Mouse (Mus musculus) adrenal gland, adult 18-20 months (tissue): Measurements from ENCODE around the gene Cpne5. TPM values are rescaled to one million over a fixed set of nuclear protein-coding genes. Genes with fewer than 3 reads are reported as not detected.

ENCODE experiments used
- DNase-seq, 2 experiments: peaks; one replicate each; pipeline ENCODE4 v3.0.0; 2021 to 2022; ENCODE audit warnings: low spot score in 2 of 2
- total RNA-seq, 2 experiments: library from RNA; stranded (reverse); gene quantifications; 1 replicate in 1 of 2; 2 replicates in 1 of 2; pipeline ENCODE4 v1.2.3; 2021

Gene Cpne5
- total RNA-seq, 2 experiments from 2014 or later: 0.33 to 0.35 TPM

DNA sequence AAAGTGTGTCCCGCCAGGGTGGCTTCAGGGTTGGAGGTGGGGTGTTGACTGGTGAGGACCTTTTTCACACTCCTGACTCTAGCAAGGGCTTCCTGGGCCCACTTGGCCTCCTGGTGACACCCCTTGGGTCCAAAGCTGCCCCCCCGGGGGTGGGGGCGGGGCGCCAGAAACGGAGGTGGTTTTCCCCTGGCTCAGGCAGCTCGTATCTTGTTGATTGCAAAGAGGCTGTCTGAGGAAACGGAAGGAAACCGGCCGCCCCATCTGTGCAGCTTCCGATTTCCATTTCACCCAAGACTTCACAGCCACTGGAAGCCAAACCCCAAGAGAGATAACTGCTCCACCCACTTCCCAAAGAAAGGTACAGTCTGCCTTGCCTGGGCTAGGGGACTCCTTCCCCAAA lies 65.9 kb downstream of the Cpne5 start:
- no peak for DNase-seq

DNA sequence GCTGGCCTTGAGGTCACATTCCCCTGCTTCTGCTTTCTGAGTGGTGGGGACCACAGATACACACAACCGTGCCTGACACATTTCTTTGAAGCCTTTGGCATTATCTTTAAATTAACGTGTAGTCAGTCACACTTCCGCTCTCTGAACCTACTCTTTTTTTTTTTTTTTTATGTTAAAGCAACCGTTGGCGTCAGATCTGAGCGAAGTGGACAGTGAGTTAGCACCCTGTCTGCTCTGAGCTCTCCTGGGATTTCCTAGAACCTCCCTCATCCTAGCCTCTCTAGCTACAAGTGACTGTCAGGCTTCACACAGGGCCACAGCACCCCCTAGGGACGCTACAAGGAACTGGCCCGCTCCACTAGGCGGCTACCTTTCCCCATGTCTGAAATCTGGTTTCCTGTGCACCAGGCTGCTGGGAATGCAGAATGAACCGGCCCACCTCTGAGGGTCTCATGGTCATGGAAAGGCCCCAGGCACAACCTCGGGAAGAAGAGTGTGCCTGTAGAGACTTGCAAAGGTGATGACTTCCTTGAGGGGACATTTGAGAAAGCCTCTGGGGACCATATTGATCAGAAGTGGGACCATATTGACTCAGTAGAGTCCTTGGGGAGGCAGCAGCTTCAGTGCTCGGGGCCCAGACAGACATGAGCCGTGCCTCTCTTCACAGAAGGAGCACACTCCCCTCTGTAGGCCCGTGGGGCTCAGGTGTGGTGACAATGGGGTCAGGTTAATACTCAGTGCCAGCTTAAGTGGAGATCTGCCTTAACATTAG lies 66.8 kb downstream of the Cpne5 start:
- peak; percentile 78 to 86 for DNase-seq

- DNase-seq: no peak
Observed at GRCm38 (mm10) chr17:29170431-29171000, 67.5 kb downstream of the Cpne5 start.

DNA sequence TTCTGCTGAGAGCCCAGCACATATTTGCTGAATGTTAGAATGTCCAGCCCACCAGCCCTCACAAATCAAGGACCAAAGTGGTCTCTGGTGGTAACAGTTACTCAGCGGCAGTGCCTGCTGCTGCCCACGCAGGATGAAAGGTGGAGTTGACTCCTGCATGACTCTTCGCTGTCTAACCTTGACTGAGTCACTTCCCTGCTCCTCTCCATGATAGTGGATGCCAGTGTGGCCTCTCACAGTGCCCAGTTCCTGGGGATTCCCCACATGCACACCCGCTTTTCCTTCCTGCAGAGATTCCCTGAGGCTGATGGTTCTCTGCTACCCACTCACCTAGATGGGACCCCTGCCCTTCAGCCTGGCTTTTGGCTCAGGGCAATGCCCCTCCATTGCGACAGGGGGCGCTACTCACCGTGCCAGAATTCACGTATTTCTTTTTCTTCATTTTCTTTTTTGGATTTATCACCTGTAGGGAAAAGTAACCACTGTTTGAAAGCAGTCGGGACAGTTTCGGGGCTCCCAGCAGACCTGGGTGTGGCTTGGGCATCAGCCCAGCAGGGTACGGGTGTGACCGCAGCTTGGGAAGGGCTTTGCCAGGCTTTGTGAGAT lies 68.9 kb downstream of the Cpne5 start:
- peak in 1 of 2 experiments; percentile 27 for DNase-seq

GRCm38 (mm10) chr17:29168438-29168837 lies 69.5 kb downstream of the Cpne5 start:
- DNase-seq: no peak

DNA sequence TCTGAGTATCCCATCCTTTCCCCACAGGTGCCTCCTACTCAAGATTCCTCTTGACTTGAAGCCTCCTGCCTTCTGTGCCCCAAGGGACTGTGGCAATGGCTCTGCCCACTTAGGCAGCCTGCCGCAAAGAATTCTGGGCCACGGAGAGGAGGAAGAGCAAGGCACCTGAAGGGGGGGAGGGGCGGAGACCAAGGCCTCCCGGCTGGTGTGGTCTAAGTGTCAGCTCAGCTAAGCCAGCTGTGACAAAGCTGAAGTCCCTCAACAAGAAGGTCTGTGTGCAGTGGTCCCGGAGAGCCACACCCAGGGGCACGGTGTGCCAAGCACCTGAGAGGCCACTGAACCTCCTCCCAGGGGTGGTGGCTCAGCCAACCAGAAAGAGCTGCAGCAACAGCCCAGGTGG lies 70.6 kb downstream of the Cpne5 start:
- DNase-seq: no peak

- no peak for DNase-seq
Observed at GRCm38 (mm10) chr17:29165967-29166578, 71.9 kb downstream of the Cpne5 start.

DNA sequence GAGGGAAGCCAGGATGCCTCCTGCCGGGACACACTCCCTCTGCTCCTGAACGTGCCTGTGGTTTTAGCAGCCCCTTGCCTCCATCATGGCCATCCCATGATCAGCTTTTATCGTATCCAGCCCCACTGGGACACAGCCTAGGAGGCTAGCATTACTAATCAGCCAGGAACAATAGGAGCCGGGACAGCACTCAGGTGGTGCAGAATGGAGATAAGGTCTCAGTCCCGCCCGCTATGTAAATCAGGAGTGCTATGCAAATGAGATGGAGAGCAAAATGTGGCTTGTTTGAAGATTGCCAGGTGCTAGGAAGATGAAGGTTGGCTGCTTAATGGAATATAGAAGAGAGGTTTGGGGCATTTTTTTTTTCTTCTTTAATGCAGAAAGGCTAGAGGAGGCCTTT lies 72.5 kb downstream of the Cpne5 start:
- DNase-seq: no peak

DNA sequence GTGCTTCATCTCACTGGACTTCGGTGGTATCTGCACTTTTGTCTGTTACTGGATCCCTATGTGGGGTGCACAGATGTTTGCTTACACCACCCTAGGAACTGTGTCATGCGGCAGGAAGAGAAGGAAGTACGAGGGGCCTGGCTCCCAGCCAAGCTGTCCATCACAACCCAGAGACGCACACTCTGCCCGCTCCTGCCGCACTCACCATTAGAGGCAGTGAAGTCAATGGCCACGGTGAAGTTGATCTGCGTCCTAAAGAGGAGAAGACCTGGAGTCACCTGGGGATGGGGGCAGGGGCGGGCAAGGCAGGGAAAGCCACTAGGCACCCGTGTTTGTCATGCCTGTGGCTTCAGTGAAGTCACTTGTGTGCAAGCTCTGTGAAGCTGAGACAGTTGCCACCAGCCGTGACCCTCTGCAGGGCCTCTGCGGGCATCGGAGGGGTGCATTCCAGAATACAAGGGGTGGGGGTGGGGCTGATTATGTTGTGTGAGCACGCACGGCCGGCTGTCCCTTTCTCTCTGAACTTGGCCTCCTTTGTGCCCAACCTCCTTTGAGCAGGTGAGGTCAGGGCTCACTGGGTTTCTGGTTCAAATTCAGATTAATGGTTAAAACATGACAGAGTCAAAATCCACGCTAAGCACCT lies 73.4 kb downstream of the Cpne5 start:
- no peak for DNase-seq

DNA sequence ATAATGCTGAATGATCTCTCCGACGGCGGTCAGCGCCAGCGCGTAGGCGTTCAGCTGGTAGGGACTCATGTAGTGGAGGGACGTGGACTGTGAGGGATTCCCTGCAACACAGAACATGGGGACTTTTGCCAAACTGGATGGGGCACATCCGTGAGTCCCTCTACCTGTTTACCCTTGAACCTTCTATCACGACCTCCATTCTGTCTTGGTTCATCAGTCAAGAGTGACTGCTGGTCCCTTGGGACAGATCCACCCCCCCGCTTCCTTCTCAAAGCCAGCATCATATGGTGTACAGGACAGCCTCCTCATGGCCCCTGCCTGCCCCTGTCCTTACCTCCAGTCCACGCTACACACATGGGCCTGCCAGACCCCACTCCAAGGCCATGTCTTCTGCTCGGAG lies 75.6 kb downstream of the Cpne5 start:
- no peak for DNase-seq

DNA sequence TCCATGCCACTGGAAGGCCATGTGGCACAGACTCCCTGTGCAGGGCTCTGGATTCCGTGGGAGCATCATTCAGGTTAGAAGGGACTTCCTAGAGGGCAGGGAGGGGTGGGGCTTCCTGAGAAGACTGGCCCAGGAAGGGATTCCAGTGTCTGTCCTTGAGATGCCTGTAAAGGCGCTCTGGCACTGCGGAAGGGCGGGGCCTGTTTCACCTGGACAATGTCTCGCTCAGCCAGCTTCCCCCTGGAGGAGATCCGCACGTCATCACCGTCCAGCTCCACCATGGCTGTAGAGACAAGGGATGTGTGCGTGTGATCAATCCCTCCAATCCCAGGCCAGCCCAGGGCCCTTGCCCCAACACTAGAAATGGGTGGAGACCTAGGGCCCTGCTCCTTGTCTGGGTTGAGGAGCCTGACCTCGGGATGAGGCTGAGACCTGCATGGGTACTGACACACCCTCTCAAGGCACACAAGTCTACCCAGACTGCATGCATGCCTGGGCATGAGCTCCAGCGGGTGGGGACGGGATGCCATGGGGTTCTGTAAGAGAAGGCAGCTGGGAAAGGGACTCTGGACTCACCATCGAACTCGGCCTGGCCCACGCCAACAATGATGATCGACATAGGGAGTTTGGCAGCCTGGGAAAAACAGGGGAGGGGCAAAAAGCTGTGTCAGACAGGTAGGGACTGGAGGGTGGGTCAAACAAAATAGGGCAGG lies 78.1 kb downstream of the Cpne5 start:
- DNase-seq: no peak

- no peak for DNase-seq
Observed at GRCm38 (mm10) chr17:29159320-29159719, 78.6 kb downstream of the Cpne5 start.

GRCm38 (mm10) chr17:29158899-29159298 lies 79.1 kb downstream of the Cpne5 start:
- DNase-seq: no peak

GRCm38 (mm10) chr17:29156866-29157265 lies 81.1 kb downstream of the Cpne5 start:
- DNase-seq: no peak

- DNase-seq: no peak
Observed at GRCm38 (mm10) chr17:29156396-29156795, 81.6 kb downstream of the Cpne5 start.

DNA sequence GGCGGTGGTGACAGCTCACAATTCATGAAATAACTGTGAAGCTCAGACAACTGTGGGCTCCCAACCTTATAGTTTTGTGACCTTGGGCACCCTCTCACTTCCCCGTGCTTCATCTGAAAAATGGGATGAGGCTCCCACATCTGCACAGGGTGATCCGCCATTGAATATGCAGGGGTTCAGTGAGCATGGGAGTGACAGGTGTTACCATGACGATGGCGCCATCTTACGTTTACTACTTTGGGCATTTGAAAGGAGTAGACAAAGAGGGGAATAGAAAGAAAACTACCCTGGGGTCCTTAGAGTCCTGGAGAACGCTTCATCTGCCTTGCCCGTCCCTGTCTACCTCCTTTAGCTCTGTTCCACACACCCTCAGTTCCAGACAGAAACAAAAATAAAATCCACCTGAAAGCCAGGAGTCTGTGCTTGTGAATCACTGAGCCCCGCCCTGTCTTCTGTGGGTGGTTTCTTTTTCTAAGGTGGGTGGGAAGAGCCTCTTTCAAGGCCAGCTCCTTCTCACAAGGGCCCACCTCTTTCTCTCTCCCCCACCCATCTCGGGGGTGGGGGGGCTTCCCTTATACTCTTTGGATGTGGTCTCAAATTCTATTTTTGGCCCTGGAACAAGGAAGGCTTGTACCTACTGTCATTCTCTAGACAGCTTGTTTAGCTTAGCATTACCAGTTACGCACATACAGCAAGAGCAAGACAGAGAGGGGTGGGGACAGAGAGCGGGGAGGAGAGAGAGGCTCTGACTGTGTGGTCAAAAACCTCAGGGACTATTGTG lies 82.4 kb downstream of the Cpne5 start:
- no peak for DNase-seq

DNA sequence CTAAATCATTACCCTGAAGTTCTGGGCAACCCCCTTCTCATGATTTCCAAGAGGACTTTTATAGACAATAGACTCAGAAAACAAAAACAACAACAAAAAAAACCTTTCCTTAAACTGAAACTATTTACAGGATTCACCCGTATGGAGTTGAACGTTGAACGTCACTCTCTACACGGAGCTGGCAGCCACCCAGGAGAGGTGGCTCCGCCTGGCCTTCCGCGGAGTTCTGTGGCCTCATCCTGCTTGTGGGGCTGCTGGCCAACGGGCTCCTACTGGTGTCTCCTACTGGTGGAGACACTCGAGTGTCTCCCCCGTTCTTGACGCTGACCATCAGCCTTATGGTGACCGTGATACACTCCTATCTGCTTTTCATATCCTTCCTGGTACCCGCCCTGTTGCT lies 83.7 kb downstream of the Cpne5 start:
- DNase-seq: no peak

GRCm38 (mm10) chr17:29152547-29152946 lies 85.4 kb downstream of the Cpne5 start:
- no peak for DNase-seq

GRCm38 (mm10) chr17:29149766-29150165 lies 88.2 kb downstream of the Cpne5 start:
- no peak for DNase-seq

DNA sequence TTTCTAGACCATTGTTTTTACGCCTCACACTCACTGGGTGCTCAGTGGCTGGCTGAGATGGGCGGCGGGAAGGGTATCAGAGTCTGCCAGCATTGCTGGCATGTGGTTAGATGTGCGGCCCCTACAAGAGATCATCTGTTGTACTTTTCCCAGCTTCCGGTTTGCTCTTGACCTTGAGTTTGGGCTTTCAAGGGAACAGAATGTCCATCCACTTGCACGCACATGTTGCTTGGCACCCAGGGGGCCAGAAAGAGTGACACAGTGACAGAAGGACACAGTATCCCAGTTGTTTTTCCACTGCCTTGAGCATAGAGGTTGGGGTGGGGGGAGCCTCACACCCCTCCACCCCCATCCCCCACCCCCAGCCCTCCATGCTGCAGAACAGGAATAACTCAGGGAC lies 90.2 kb downstream of the Cpne5 start:
- DNase-seq: no peak
